Mouse (Mus musculus): ENCODE data around the gene Sept3. TPM values are rescaled to one million over a fixed set of nuclear protein-coding genes. Genes with fewer than 3 reads are reported as not detected.
"Not testable (repeated sequence)": the region's sequence is repeated elsewhere in the genome, so short reads cannot be mapped to it uniquely, and the experiment has no call there.

The Sept3 gene
- polyA plus RNA-seq, 1 experiment from 2014 or later: 26.1 TPM

DNA sequence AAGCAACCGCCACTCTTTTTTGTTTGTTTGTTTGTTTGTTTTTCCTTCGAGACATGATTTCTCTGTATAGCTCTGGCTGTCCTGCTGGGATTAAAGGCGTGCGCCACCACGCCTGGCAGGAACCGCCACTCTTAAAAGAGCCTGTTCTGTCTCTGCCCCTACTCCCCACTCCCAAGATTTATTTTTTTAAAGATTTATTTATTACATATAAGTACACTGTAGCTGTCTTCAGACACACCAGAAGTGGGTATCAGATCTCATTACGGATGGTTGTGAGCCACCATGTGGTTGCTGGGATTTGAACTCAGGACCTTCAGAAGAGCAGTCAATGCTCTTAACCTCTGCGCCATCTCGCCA lies 29.9 kb upstream of the Sept3 start:
- peak; percentile 28; the same call in 1 of the 2 replicates for ATAC-seq (ENCODE audit: low FRiP score, low read depth)
- not testable (repeated sequence) for H3K9me3 ChIP-seq, H3K27me3 ChIP-seq, H3K4me1 ChIP-seq, H3K36me3 ChIP-seq
- Histone ChIP-seq H3K4me2 (replicated peaks) (peak overlapping the region; percentile 91), H3K4me3 (peak overlapping the region; percentile 72), H3K27ac (peak overlapping the region; percentile 79), H3K9ac (peak overlapping the region; percentile 73)
- WGBS: 20% methylated on average over 9 of the region's 9 CpGs

DNA sequence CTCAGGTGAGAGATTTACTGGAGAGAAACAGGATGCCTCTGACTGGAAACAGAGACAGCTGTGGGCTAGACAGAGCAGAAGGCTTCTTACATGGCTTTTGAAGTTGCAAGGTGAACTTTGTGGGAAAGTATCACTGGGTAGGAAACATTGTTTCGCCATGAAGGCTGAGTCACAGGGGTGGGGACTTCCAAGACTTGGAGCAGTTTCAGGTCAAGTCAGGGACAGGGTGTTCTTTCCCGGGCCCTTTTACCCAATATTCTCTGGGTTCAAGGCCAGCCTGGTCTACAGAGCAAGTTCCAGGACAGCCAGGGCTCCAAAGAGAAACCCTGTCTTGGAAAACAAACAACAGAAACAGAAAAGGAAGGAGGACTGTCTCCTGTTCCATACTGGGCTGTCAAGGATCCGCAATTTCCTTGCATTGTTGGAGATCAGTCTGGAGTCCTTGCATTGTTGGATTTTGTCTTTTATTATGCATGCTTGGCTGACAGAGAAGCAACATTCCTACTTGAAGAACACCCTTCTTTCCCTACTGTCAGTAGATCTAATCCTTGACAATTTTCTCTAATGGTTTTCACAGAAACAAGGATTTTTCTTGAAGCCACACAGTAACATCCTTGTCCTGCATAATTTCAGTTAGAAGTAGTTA lies 27.4 kb upstream of the Sept3 start:
- H3K4me2 ChIP-seq (replicated peaks): no peak overlapping the region
- H3K4me3 ChIP-seq: no peak overlapping the region
- no peak overlapping the region for H3K27ac ChIP-seq
- H3K36me3 ChIP-seq: no peaks in the 10 kb centered on the region
- H3K9ac ChIP-seq: no peak overlapping the region
- WGBS: 74% methylated on average over 3 of the region's 3 CpGs
- no peaks in the 10 kb centered on the region for H3K27me3 ChIP-seq
- H3K4me1 ChIP-seq: peaks cover 8% of the 10 kb centered on the region
- H3K9me3 ChIP-seq: no peaks in the 10 kb centered on the region
- no peak for ATAC-seq (ENCODE audit: low FRiP score, low read depth)

DNA sequence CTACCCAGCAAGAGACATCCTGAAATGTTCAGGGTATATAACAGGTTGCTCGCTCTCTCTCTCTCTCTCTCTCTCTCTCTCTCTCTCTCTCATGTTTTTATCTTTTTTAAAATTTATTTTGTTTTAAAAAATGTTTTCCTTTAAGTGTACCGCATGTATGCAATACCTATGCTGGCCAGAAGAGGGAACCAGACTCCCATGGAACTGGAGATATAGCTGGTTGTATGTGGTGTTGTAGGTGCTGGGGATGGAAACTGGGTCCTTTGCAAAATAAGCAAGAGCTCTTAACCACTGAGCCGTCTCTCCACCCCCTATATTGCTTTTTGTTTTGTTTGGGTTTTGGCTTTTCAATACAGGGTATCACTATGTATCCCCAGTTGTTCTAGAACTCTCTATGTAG lies 23.1 kb upstream of the Sept3 start:
- no peak overlapping the region for H3K27ac ChIP-seq
- H3K4me2 ChIP-seq (replicated peaks): no peak overlapping the region
- no peak for ATAC-seq (ENCODE audit: low FRiP score, low read depth)
- WGBS: 95% methylated on average over 3 of the region's 3 CpGs
- no peaks in the 10 kb centered on the region for H3K9me3 ChIP-seq
- no peak overlapping the region for H3K4me3 ChIP-seq
- peaks cover 6% of the 10 kb centered on the region; the same call in 1 of the 2 replicates for H3K4me1 ChIP-seq
- H3K27me3 ChIP-seq: no peaks in the 10 kb centered on the region
- H3K36me3 ChIP-seq: no peaks in the 10 kb centered on the region
- H3K9ac ChIP-seq: no peak overlapping the region

DNA sequence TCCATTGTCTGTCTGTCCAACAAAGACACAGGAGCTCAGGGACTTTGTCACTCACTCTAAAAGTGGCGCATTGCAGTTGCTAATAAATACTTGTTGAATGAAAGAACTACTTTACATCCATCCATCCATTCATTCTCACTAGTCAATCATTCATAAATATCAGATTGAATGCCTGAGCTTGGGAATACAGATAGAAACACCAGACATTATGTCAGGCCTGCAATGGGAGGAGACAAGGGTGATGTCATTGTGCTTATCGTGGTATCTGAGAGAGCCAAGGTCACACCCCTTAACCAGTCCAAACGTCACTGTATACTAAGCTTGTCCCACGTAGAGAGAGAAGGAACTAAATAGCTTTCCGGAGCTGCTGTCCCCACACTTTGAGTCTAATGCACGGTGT lies 22.6 kb upstream of the Sept3 start, which contains the start of gene 1500009C09Rik:
1500009C09Rik (plus strand) TSS at position 301 of the 400 bp plus-strand sequence.
- no peak within 1 kb of the TSS for H3K9ac ChIP-seq
- no peak within 1 kb of the TSS for H3K4me2 ChIP-seq (replicated peaks)
- H3K27me3 ChIP-seq: no peaks in the 10 kb centered on the region
- peaks cover 6% of the 10 kb centered on the region; the same call in 1 of the 2 replicates for H3K4me1 ChIP-seq
- ATAC-seq (ENCODE audit: low FRiP score, low read depth): no peak
- H3K27ac ChIP-seq: no peak within 1 kb of the TSS
- WGBS: 92% methylated on average over 6 of the region's 6 CpGs
- H3K36me3 ChIP-seq: no peaks in the 10 kb centered on the region
- H3K4me3 ChIP-seq: no peak within 1 kb of the TSS
- no peaks in the 10 kb centered on the region for H3K9me3 ChIP-seq

DNA sequence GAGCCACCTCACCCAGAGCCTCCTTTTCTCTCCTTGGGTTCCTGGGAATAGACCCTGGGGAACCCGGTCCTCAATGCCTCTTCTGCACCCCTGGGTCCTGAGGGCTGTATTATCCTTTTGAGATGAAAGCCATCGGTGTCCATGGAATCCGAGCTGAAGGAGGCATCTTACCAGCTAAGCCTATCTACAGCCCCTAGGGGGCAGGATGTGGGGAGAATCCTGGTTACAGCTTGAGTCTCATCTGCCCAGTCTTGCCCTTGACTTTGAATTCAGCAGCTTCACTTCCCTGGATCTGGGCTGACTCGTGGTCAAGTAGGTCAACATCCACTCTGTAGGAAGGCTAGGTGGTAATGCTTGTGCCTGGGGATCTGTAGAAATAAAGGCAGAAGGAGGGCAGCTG lies 19.4 kb upstream of the Sept3 start:
- WGBS: 56% methylated on average over 4 of the region's 4 CpGs
- no peak overlapping the region for H3K9ac ChIP-seq
- H3K4me1 ChIP-seq: peaks cover 6% of the 10 kb centered on the region; the same call in 1 of the 2 replicates
- ATAC-seq (ENCODE audit: low FRiP score, low read depth): no peak
- H3K4me2 ChIP-seq (replicated peaks): no peak overlapping the region
- no peaks in the 10 kb centered on the region for H3K27me3 ChIP-seq
- H3K4me3 ChIP-seq: no peak overlapping the region
- no peaks in the 10 kb centered on the region for H3K9me3 ChIP-seq
- H3K36me3 ChIP-seq: no peaks in the 10 kb centered on the region
- H3K27ac ChIP-seq: no peak overlapping the region

DNA sequence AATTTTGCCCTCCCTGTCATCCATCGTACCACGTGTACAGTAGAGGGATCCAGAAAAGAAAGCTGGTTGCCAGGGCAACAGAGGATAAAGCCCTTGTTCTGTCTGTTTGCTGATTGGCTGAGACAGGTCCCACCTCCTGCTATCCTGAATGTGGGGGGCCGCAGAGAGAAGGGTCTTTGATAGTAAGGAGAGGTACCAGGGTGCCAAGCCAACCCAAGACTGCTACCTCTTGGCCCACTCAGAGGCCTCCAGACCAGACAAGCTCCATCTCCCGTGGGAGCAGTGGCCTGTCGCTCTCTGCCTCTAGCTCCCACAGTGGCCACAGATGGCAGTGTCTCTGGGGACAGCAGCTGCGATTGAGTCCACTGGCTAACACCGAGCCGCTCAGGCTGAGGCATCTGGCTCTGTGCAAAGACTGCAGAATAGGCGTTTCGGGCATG lies 18.7 kb upstream of the Sept3 start:
- peak; percentile 19; the same call in 1 of the 2 replicates for ATAC-seq (ENCODE audit: low FRiP score, low read depth)
- H3K36me3 ChIP-seq: no peaks in the 10 kb centered on the region
- H3K4me3 ChIP-seq: no peak overlapping the region
- WGBS: 18% methylated on average over 10 of the region's 10 CpGs
- no peak overlapping the region for H3K4me2 ChIP-seq (replicated peaks)
- peaks cover 6% of the 10 kb centered on the region; the same call in 1 of the 2 replicates for H3K4me1 ChIP-seq
- no peaks in the 10 kb centered on the region for H3K27me3 ChIP-seq
- no peaks in the 10 kb centered on the region for H3K9me3 ChIP-seq
- H3K27ac ChIP-seq: no peak overlapping the region
- H3K9ac ChIP-seq: no peak overlapping the region

DNA sequence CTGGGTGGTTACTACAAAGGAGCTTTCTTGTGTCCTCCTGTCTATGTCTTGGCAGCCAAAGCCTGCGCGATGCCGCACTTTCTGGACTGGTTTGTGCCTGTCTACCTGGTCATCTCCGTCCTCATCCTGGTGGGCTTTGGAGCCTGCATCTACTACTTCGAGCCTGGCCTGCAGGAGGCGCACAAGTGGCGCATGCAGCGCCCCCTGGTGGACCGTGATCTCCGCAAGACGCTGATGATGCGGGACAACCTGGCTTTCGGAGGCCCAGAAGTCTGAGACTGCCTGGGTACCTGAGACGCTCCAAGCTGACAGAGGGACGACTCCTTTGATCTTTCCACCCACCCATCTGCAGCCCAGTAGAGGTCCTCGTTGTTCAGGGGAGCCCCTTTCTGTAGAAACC lies 15.2 kb upstream of the Sept3 start:
- no peaks in the 10 kb centered on the region for H3K36me3 ChIP-seq
- H3K4me2 ChIP-seq (replicated peaks): no peak overlapping the region
- H3K27ac ChIP-seq: no peak overlapping the region
- WGBS: 10% methylated on average over 16 of the region's 16 CpGs
- no peak overlapping the region for H3K9ac ChIP-seq
- H3K27me3 ChIP-seq: no peaks in the 10 kb centered on the region
- H3K4me1 ChIP-seq: peaks cover 6% of the 10 kb centered on the region; the same call in 1 of the 2 replicates
- ATAC-seq (ENCODE audit: low FRiP score, low read depth): no peak
- H3K9me3 ChIP-seq: no peaks in the 10 kb centered on the region
- no peak overlapping the region for H3K4me3 ChIP-seq

DNA sequence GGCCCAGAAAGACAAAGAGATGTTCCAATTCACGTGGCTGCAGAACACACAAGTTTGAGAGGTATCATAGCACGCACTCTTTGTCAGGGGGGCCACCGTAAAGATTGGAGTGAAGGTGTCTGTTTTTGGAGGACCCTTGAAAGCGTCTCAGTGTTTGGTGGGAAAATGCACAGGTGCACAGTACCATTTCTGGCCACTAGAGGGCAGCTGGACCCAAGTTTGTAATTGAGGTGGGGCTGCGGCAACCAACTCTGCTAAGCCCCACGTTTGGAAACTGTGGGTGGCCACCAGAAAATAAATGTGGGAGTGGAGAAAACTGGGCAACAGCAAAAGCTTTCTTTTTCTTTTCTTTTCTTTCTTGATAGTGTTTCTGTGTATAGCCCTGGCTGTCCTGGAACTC lies 8.3 kb upstream of the Sept3 start:
- Histone ChIP-seq H3K4me3 (no peak overlapping the region), H3K4me1 (no peaks in the 10 kb centered on the region), H3K9me3 (no peaks in the 10 kb centered on the region), H3K4me2 (replicated peaks) (no peak overlapping the region), H3K27ac (no peak overlapping the region), H3K27me3 (peaks cover 2% of the 10 kb centered on the region), H3K9ac (no peak overlapping the region), H3K36me3 (no peaks in the 10 kb centered on the region)
- WGBS: 15% methylated on average over 6 of the region's 6 CpGs
- no peak for ATAC-seq (ENCODE audit: low FRiP score, low read depth)

DNA sequence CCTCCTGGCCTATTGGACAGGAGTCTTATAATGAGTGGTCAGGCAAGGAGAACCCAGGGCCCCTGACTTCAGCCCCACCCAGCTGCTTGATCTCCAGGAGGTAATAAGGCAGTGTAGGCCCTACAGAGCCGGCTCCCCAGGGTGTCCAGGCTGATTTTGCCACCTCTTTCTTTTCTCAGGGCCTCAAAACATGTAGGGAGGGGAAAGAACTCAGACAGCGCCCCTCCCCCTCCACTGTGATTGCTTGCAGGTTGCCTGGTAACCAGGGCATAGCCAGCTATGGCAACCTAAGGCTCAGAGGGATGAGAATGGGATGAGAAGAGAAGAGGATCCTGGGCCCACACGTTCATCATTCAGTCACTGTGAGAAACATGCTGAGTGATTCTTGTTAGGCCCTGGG lies 6.5 kb upstream of the Sept3 start:
- H3K27me3 ChIP-seq: peaks cover 18% of the 10 kb centered on the region
- no peak overlapping the region for H3K4me3 ChIP-seq
- H3K9me3 ChIP-seq: no peaks in the 10 kb centered on the region
- no peaks in the 10 kb centered on the region for H3K36me3 ChIP-seq
- no peak overlapping the region for H3K9ac ChIP-seq
- no peak overlapping the region for H3K27ac ChIP-seq
- no peaks in the 10 kb centered on the region for H3K4me1 ChIP-seq
- 21% methylated on average over 3 of the region's 3 CpGs for WGBS
- no peak for ATAC-seq (ENCODE audit: low FRiP score, low read depth)
- H3K4me2 ChIP-seq (replicated peaks): no peak overlapping the region

DNA sequence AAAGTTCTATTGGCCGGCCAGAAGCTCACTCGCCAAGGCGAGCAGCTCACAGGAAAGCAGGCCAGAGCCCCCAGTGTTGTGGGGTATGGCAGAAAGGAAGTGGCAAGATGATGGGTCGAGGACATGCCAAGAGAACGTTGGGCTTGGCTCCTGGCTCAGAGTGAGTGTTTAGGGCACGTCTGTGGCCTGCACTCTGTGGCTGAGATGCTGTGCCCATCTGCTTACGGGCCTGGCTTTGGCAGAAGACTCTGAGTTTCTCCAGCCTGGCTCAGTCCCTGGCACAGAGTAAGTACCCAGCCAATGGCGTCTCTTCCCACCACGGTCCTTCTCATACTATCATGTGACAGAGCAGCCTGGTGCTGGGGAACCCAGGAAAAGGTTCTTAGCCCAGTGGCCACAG lies 5.9 kb upstream of the Sept3 start:
- Histone ChIP-seq H3K9ac (no peak overlapping the region), H3K36me3 (no peaks in the 10 kb centered on the region), H3K9me3 (no peaks in the 10 kb centered on the region), H3K4me1 (no peaks in the 10 kb centered on the region), H3K4me3 (no peak overlapping the region), H3K27ac (no peak overlapping the region), H3K4me2 (replicated peaks) (no peak overlapping the region), H3K27me3 (peaks cover 24% of the 10 kb centered on the region)
- 88% methylated on average over 9 of the region's 9 CpGs for WGBS
- no peak for ATAC-seq (ENCODE audit: low FRiP score, low read depth)

DNA sequence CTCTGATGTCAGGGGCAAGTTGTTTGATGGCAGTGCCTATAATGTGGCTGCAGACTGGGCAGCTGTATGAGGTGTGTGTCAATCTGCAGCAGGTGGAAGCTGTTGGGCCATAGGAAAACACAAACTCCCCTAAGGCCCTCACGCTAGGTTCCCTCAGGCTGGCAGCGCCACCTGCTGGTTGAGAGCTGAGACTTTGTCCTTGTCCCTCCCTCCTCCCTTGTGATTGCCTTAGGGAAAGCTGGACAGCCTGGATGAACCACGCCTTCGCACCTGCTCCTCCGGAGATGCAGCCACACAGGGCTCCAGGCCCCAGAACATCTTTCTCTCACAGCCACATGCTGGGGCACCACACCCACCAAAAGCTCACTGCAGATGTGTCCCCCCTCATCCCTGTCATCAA lies 3.5 kb upstream of the Sept3 start:
- H3K27me3 ChIP-seq: peaks cover 39% of the 10 kb centered on the region
- no peak overlapping the region for H3K9ac ChIP-seq
- no peak for ATAC-seq (ENCODE audit: low FRiP score, low read depth)
- WGBS: 4% methylated on average over 5 of the region's 5 CpGs
- no peak overlapping the region for H3K27ac ChIP-seq
- H3K4me1 ChIP-seq: peaks cover 15% of the 10 kb centered on the region
- no peaks in the 10 kb centered on the region for H3K36me3 ChIP-seq
- H3K9me3 ChIP-seq: no peaks in the 10 kb centered on the region
- no peak overlapping the region for H3K4me3 ChIP-seq
- no peak overlapping the region for H3K4me2 ChIP-seq (replicated peaks)

DNA sequence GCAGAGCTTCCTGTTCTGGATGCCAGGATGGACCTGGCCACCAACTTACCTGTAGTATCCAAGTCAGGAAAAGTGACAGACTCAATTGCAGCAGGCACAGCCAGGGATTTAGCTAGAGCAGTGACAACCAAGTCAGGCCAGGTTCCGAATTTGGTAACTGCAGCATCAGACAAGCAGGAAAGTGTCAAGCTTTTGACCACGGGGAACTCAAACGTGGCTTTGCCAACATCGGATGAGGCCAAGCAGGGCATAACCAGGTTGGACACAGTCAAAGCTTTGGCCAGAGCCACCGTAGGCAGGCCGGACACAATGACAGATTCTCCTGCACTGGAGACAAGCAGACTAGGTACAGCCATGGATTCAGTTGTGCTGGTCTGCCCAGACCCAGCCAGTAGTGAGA lies 2.4 kb upstream of the Sept3 start:
- Histone ChIP-seq H3K9ac (no peak overlapping the region), H3K4me2 (replicated peaks) (no peak overlapping the region), H3K36me3 (no peaks in the 10 kb centered on the region), H3K27me3 (peaks cover 39% of the 10 kb centered on the region), H3K4me1 (peaks cover 19% of the 10 kb centered on the region), H3K27ac (no peak overlapping the region), H3K4me3 (no peak overlapping the region), H3K9me3 (no peaks in the 10 kb centered on the region)
- 88% methylated on average over 6 of the region's 6 CpGs for WGBS
- no peak for ATAC-seq (ENCODE audit: low FRiP score, low read depth)
